Mouse (Mus musculus) CH12.LX (cell line): Measurements from ENCODE around the gene Arhgap18. TPM values are rescaled to one million over a fixed set of nuclear protein-coding genes. Genes with fewer than 3 reads are reported as not detected.

Source experiments
- DNase-seq: peaks from one replicate; pipeline ENCODE4 v3.0.0-alpha.2; 2013; ENCODE audit errors: extremely low read depth
- H3K27ac ChIP-seq: 2 replicates; pipeline ENCODE4 v1.5.1; 2012; ENCODE audit warnings: low read depth, mild to moderate bottlenecking, control low read depth, moderate library complexity; ENCODE audit not compliant: insufficient read depth
- H3K27me3 ChIP-seq: replicated peaks from 2 replicates; pipeline ENCODE3; 2012; ENCODE audit warnings: inconsistent platforms
- H3K36me3 ChIP-seq, 2 experiments: replicated peaks in 1 of 2; 2 replicates each; pipeline versions ENCODE3 to v1.6.1; 2012; ENCODE audit warnings: inconsistent platforms in 1 of 2, low read length in 1 of 2, mild to moderate bottlenecking in 1 of 2, mixed read lengths in 1 of 2, moderate library complexity in 1 of 2; ENCODE audit not compliant: control insufficient read depth in 1 of 2, insufficient read depth in 1 of 2
- H3K4me1 ChIP-seq, 2 experiments: 2 replicates each; pipeline ENCODE4 v1.6.1; 2012; ENCODE audit warnings: inconsistent platforms in 1 of 2, moderate library complexity in 1 of 2; ENCODE audit not compliant: insufficient read depth in 2 of 2, control insufficient read depth in 1 of 2
- H3K4me2 ChIP-seq: 2 replicates; pipeline ENCODE4 v1.6.1; 2012; ENCODE audit warnings: low read depth, mild to moderate bottlenecking, control low read depth; ENCODE audit not compliant: poor library complexity, insufficient read depth, severe bottlenecking
- H3K4me3 ChIP-seq, 3 experiments: fragments of 150-350 bp in 1 of 3; sonication (generic) in 1 of 3; replicated peaks in 1 of 3; 2 replicates each; pipeline versions ENCODE3 to v1.5.1; 2011 to 2012; ENCODE audit warnings: low read depth in 2 of 3, low read length in 2 of 3, mild to moderate bottlenecking in 2 of 3, moderate library complexity in 2 of 3, control low read depth in 1 of 3, improper control_type of control experiment in 1 of 3, inconsistent platforms in 1 of 3, mixed read lengths in 1 of 3; ENCODE audit not compliant: poor library complexity in 1 of 3
- H3K79me2 ChIP-seq: replicated peaks from 2 replicates; pipeline ENCODE4 v1.6.1; 2012; ENCODE audit warnings: mild to moderate bottlenecking, moderate library complexity; ENCODE audit not compliant: control insufficient read depth, poor library complexity, insufficient read depth, severe bottlenecking; ENCODE audit errors: extremely low read depth
- H3K9ac ChIP-seq: 2 replicates; pipeline ENCODE4 v1.6.1; 2012; ENCODE audit warnings: low read depth, mild to moderate bottlenecking, control low read depth, moderate library complexity; ENCODE audit not compliant: insufficient read depth
- H3K9me3 ChIP-seq: replicated peaks from 2 replicates; pipeline ENCODE3; 2012; ENCODE audit warnings: low read length, inconsistent platforms, mixed read lengths
- BHLHE40 ChIP-seq: IDR thresholded peaks from 2 replicates; pipeline ENCODE4 v1.6.1; 2011; ENCODE audit warnings: mild to moderate bottlenecking, low read depth, low read length, improper control_type of control experiment
- ELF1 ChIP-seq: IDR thresholded peaks from 2 replicates; pipeline ENCODE4 v1.6.1; 2014; ENCODE audit warnings: low read depth, mild to moderate bottlenecking, inconsistent platforms, low read length, improper control_type of control experiment
- EP300 ChIP-seq: IDR thresholded peaks from 2 replicates; pipeline ENCODE4 v1.6.1; 2011; ENCODE audit warnings: low read length, improper control_type of control experiment
- ETS1 ChIP-seq: conservative IDR thresholded peaks from 2 replicates; pipeline ENCODE4 v1.6.1; 2012; ENCODE audit warnings: low read depth, mild to moderate bottlenecking, inconsistent platforms, low read length, improper control_type of control experiment, moderate library complexity
- IRF4 ChIP-seq: IDR thresholded peaks from 2 replicates; pipeline ENCODE4 v1.6.1; 2014; ENCODE audit warnings: low read depth, mild to moderate bottlenecking, inconsistent platforms, low read length, improper control_type of control experiment
- JUND ChIP-seq: conservative IDR thresholded peaks from 2 replicates; pipeline ENCODE4 v1.6.1; 2011; ENCODE audit warnings: low read depth, low read length, improper control_type of control experiment
- MYC ChIP-seq: IDR thresholded peaks from 2 replicates; pipeline ENCODE4 v1.6.1; 2011; ENCODE audit warnings: low read depth, mild to moderate bottlenecking, improper control_type of control experiment, low read length
- NRF1 ChIP-seq: IDR thresholded peaks from 2 replicates; pipeline ENCODE4 v1.6.1; 2014; ENCODE audit warnings: low read depth, mild to moderate bottlenecking, inconsistent platforms, low read length, improper control_type of control experiment, moderate library complexity
- PAX5 ChIP-seq: IDR thresholded peaks from 2 replicates; pipeline ENCODE4 v1.6.1; 2012; ENCODE audit warnings: low read length, inconsistent platforms, mixed read lengths
- POLR2A ChIP-seq: IDR thresholded peaks from 2 replicates; pipeline ENCODE4 v1.6.1; 2011; ENCODE audit warnings: low read depth, mild to moderate bottlenecking, improper control_type of control experiment, low read length
- TCF12 ChIP-seq: IDR thresholded peaks from 2 replicates; pipeline ENCODE4 v1.6.1; 2014; ENCODE audit warnings: low read depth, mild to moderate bottlenecking, inconsistent platforms, low read length, improper control_type of control experiment
- UBTF ChIP-seq: IDR thresholded peaks from 2 replicates; pipeline ENCODE4 v1.6.1; 2012; ENCODE audit warnings: low read depth, mild to moderate bottlenecking, inconsistent platforms, low read length, improper control_type of control experiment, moderate library complexity
- ZKSCAN1 ChIP-seq: IDR thresholded peaks from 2 replicates; pipeline ENCODE4 v1.6.1; 2012; ENCODE audit warnings: low read depth, inconsistent platforms, low read length, improper control_type of control experiment, borderline replicate concordance
- ZNF384 ChIP-seq: IDR thresholded peaks from 2 replicates; pipeline ENCODE4 v1.6.1; 2012; ENCODE audit warnings: low read depth, low read length, improper control_type of control experiment, inconsistent platforms
- dilution Hi-C: fragments of 300-500 bp; cut with MboI; formaldehyde crosslinking; loops from 2 replicates; pipeline ENCODE4 v1.14.3; 2020; ENCODE audit warnings: low sequenced_read_pairs; ENCODE audit not compliant: extremely low pct_unique_long_range_greater_than_20kb, extremely low pct_ligation_motif_present
- in situ Hi-C: fragments of 300-500 bp; cut with MboI; formaldehyde crosslinking; loops from 3 replicates; pipeline ENCODE4 v1.14.3; 2019; ENCODE audit warnings: low sequenced_read_pairs, low pct_ligation_motif_present, low pct_unique_long_range_greater_than_20kb, mixed read lengths
- polyA plus RNA-seq: library from polyadenylated mRNA; unstranded; fragments of >175 nt; gene quantifications from 2 replicates; pipeline ENCODE4 v1.2.1, GENCODE M21; 2012; ENCODE audit warnings: low read depth; ENCODE audit not compliant: insufficient read length
- total RNA-seq, 2 experiments: library from RNA; depleted of rRNA; stranded (reverse); fragments of 300-350 nt in 1 of 2; fragments of >200 nt in 1 of 2; gene quantifications; 2 replicates each; pipeline ENCODE4 v1.2.3; 2012 to 2014

The Arhgap18 gene
- total and polyA plus RNA-seq, 3 experiments: 3.3 to 4.2 (median 3.3) TPM

DNA sequence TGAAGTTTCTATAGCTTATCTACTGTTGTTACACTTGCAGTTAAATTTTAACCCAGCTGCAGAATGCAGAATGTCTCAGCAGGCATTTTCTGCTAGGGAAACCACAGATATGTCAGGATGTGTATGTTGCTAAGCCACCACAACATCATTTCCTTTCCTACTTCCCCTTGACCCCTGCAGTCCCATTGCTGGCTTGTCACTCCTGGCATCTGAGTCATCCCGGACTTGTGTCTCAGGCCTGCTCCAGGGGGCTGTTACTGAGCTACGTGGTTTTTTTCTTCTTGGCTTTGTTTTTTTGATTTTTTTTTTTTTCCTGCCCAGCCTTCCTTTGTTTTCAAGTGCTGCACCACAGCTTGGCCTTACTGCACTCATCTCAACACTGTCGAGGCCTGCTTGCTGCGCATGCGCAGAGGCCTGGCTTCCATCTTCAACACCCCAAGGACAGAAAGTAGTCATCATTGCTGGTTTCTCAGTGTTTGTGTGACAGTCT lies 46.4 kb downstream of the Arhgap18 start:
- Histone ChIP-seq H3K27me3 (no peaks in the 10 kb centered on the region), H3K79me2 (no peaks in the 10 kb centered on the region), H3K4me3 (no peak overlapping the region), H3K4me1 (peaks cover 9 to 26% of the 10 kb centered on the region in 2 experiments), H3K9ac (no peak overlapping the region)
- dilution Hi-C loops (no loop called here), in situ Hi-C loops (no loop called here)
- TF ChIP-seq IRF4 (peak; percentile 64; the same call in 1 of the 2 replicates), TCF12 (peak; percentile 22; the same call in 1 of the 2 replicates), MYC (peak; percentile 2; the same call in 1 of the 2 replicates), ZNF384 (peak; percentile 83), ELF1 (no peak), POLR2A (no peak), NRF1 (peak; percentile 79), EP300 (peak; percentile 48), BHLHE40 (peak; percentile 37; the same call in 1 of the 2 replicates), ETS1 (peak; percentile 32; the same call in 1 of the 2 replicates), PAX5 (no peak)
- TF ChIP-seq, all 38 proteins: peak for 8
- Histone ChIP-seq H3K27ac (peak overlapping the region; percentile 32; the same call in 1 of the 2 replicates), H3K4me2 (no peak overlapping the region), H3K36me3 (no peaks in the 10 kb centered on the region), H3K9me3 (no peaks in the 10 kb centered on the region)
- peak; percentile 65 for DNase-seq

DNA sequence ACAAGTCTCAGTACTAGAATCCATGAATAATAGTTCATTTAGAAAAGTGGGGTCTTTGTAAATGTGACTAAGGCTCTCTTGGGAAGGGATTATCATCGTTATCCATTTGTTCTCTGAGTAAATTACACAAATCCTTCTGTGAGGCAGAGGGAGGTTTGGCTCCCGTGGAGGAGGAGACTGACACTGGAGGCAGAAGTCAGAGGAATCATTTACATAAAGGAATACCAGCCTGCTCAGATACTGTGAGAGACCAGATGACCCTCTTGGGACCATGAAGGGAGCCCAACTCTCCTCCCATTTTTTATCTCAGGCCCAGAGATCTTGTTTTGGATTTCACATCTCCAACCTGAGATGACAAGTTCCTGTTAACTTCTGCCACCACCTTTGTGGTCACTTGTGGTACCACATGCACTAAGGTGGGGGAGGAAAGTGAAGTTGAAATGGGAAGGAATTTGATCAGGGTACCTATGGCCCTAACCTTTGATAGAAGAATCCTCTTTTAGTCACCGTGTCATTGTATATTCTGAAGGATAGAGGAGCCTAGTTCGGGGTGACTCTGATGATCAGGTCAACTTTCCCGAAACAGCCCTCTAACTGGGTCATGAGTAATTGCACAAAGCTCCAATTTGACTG lies 51.2 kb downstream of the Arhgap18 start:
- Histone ChIP-seq H3K27ac (no peak overlapping the region), H3K36me3 (no peaks in the 10 kb centered on the region), H3K4me2 (no peak overlapping the region), H3K4me3 (no peak overlapping the region), H3K9ac (no peak overlapping the region), H3K27me3 (no peaks in the 10 kb centered on the region), H3K4me1 (peaks cover 6 to 8% of the 10 kb centered on the region in 2 experiments), H3K79me2 (no peaks in the 10 kb centered on the region), H3K9me3 (no peaks in the 10 kb centered on the region)
- in situ Hi-C loops (no loop called here), dilution Hi-C loops (no loop called here)
- no peak for DNase-seq
- TF ChIP-seq POLR2A (no peak), ZKSCAN1 (no peak), JUND (no peak), UBTF (no peak)
